Mouse (Mus musculus): ENCODE data around the gene Rps15a.

The Rps15a gene

DNA sequence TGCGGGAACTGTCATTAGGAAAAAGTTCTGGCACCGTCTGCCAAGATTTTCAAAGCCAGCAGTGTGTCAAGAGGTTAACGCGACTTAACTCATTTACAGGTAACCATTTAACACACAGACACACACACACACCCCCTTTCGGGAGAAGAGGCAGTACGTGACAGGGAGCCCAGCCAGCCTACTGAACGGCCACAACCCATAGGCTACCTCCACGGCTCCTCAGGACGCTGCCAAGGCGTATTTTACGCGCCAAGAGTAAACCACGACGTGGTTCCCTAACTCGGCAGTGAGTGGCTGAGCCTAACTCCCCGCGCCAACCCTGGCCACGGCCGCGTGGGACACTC, 483 bp downstream of the Rps15a start:
- DNase-seq (ENCODE audit: low spot score) = no peak

DNA sequence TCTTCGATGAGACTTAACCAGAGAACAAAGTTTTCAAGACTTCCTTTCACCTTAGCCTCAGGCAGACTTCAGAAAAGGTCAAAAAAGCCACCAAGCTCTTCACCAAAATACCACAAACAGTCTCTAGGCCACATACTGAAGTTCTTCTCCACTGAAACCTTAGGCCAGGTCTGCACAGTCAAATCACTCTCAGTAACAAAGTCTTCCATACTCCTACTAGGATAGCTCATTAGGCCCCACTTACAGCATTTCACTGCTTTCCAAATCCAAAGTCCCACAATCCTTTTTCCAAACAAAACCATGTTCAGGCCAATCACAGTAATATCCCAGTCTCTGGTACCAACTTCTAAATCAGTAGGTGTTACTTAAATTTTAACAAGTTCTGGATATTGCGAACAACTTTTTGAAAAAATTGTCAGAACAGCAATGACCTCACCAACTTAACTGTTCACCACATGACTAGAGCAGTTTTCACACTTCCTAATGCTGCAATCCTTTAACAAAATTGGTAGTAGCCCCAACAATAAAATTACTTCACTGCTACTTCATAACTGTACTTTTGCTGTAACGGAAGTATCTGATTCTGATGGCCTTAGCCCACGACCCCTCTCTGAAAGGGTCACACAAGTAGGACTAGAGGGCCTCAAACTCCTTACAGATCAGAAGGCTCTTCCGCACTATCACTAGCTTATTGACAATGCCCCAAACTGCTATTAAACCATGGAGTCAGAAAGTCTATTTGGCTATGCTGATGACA, 2.3 kb downstream of the Rps15a start:
- DNase-seq (ENCODE audit: low spot score) = no peak

DNA sequence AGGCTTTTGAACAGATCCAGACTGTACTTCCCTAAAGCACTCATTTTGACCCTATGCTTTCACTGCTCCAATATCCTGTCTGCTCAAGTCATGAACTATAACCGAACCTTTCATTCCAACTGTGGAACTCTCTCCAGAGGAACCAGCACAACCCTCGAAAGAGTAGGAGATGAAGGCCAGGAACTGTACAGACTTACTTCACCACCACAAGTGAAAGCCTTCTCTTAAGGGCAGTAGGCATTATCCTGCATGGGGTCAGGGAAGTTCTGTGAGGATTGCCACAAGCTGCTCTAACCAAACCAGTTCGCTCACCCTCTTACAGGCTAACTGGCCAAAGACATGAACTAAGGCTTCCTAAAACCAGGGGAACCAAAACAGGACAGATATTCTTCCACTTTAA, 4.9 kb downstream of the Rps15a start:
- no peak for DNase-seq (ENCODE audit: low spot score)

DNA sequence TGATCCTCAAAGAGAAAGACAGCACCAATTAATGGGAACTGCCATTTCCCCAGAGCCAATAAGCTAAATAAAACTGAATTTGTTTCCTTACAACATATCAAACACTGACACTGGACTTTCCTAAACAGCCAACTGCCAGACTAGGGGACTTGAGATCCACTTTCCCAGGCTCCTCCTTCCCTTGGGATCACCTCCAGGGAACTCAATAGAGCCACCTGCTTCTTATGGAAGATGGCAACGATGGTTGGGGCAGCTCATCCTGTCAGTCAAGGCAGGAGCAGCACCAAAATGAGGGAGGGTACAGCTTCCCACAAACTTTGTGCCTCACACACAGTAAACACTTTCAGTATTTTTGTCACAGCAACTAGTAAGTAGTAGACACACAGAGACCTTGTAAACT, 8.3 kb downstream of the Rps15a start:
- no peak for DNase-seq (ENCODE audit: low spot score)

DNA sequence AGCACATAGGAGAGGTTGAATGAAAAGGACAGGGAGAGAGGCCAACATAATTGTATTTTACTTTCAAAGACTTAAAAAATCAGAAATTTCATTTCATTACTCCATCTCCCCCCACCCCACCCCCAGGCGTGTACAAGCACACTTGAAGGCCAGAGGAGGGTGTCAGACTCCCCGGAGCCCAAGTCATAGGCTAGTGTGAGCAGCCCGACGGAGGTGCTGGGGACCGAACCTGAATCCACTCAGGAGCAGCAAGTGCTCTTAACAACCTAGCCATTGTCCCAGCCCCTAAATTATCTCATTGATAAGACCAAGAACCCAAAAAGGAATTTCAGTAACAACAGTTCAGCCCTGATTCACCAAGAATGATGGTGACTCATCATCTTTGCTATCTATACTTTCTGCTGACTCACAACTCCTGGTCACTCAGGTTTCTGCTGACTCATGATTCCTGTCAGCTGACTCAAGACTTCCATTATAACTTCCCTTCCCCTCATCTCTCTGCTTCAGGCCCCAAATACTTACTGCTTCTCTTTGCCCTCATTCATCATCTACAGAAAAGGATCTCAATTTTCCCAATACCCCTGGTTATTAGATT, 11.4 kb downstream of the Rps15a start:
- no peak for DNase-seq (ENCODE audit: low spot score)

DNA sequence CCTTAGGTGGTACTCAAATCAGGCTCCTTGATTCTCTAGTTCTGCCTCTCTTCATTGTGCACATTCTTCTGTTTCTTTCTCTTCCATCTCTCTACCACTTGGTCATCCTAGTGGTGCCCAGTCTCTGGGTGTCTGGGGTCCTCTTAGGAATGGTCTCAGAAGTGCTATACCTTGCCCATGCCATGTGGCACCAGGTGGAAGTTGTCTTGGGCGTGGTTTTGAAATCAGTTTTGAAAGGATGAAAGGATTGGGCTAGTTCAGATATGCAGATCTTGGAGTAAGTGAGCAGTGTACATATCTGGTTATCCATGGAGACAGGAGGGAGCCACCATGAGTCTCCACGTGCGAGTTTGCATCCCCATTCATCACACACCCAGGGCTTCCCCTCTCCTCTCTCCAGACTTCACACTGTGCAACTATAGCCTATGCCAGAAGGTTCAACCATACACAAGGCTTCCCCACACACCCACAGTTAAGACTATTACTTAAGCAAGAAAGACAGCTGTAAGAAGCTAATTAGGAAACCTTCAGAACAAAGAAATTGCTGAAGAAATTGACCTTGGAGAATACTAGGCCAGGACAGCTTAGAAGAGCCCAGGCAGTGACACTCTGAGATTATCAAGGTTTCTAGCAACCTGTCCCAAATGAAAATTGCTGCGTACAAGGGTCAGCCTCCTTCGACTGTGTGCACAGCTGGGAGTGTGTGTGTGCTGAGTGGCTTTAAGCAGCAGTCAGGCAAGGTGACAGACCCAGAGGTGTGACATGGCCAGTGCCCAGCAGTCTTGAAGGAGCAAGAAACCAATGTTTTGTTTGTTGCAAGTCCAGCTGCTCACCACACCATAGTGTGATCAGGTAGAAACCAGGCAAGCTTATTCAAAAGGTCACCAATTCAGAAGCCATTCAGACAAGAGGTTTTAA, 12.3 kb downstream of the Rps15a start:
- no peak for DNase-seq (ENCODE audit: low spot score)

DNA sequence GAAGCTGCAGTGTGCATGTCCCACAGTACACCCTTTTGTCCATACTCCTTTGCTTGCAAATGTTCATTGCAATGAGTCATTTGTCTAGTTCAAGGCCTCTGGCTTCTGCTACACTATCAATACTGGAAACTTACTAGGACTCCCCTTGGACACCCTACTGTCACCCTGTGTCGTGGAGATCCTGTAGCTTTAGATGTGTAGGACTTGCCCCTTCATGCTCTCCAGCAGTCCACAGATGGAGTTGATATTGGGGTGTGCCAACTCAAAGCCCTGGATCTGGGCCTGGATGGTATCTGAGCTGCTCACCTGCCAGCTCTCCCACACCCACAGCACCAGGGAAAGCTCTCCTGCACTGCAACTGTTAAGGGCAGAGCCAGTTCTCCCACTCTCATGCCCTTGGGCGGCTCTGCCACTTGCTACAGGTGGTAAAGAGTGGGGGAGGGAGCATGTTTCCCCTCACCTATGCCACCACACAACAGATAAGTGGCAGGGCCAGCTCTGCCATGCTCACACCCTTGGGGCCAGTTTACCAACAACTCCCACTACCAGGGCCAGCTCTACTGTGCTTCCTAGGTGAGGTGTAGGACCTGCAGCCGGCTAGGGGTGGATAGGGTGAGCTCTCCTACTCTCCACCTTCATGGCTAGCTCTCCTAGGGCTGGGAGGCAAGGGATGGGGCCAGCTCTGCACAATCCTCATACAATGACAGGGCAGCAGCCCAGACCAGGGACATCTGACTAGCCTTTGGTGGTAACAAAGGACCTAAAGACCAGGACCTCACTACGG, 13.1 kb downstream of the Rps15a start:
- DNase-seq (ENCODE audit: low spot score) = no peak

DNA sequence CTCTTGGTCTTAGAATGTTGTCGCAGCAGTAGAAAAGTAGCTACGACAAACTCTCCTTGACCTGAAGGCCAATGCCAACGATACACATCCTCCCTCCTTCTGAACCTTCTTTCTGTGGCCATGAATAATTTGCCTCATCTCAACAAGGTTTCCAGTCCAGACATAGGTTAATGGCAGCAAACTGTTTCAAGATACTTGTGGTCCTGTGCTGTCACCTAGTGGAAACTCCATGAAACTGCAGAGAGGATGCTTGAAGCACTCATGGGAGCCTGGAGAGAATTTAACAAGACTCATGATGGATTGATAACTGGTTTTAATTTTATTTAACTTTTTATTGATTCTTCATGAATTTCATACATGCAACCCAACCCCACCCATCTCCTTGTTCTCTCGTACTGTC, 13.8 kb downstream of the Rps15a start:
- DNase-seq (ENCODE audit: low spot score) = no peak

DNA sequence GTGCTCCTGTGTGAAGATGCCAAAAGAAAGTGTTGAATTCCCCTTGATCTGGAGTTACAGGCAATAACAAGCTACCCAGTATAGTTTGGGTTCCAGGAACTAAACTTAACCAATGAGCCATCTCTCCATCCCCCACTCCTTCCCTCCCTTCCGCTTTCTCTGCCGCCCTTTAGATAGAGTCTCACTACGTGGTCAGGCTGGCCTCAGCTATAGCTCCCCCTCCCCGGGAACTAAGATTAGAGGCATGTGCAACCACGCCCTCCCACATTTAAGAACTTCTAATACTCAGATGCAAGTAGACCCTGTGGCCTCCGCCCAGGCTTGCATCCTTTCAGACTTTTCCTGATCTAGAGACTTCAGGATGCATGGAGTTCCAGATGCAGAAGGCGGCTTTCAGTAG, 18.4 kb downstream of the Rps15a start:
- no peak for DNase-seq (ENCODE audit: low spot score)

DNA sequence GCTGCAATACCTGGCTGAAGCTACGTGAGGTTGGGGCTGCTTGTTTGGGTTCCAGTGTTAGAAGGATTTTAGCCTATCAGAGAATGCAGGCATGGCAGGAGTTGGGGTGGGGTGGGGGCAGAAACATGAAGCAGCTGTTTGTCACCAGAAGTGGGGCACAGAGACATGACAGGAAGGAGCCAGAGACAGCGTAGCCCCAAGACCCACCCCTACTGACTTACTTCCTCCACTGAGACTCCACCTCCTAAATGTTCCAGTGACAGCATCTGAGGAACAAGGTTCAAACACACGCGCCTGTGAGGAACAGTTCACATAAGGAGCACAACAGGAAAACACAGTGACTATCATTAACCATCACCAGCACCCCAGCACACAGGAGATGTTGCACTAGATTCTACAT, 36.0 kb downstream of the Rps15a start:
- no peak for DNase-seq (ENCODE audit: low spot score)

DNA sequence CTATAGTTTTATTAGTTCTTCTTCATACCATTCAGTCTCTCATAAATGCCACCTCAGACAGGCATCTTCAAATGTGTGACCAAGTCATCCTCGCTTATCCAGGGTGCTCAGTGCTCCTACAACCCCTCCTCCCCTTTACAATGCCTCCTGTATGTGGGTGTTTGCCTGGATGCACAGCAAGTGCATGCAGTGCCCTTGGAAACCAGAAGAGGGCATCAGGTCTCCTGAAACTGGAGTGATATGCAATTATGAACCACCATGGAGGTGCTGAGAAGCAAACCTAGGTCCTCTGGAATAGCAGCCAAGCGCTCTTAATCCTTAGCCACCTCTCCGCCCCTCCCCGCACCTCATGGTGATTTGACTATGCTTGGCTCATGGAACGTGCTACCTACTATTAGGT, 36.9 kb downstream of the Rps15a start:
- DNase-seq (ENCODE audit: low spot score) = no peak

DNA sequence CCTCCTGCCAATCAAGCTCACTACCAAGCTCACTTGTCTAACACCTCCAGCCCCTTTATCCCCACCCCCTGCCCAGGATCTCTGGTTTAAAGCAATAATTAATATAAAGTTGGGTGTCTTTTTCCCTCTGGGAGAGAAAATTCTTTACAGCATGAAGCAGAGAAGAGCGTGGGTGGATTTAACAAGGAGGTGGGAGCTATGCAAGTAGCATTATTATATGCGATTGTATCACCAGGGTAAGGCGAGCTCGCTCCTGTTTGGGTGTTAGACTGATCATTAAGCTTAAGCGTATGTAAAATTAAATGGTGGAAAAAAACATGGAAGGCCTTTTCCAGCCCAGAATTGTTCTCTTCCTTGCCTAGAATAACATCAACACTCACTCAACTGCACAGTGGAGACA, 48.7 kb downstream of the Rps15a start:
- DNase-seq (ENCODE audit: low spot score) = no peak

DNA sequence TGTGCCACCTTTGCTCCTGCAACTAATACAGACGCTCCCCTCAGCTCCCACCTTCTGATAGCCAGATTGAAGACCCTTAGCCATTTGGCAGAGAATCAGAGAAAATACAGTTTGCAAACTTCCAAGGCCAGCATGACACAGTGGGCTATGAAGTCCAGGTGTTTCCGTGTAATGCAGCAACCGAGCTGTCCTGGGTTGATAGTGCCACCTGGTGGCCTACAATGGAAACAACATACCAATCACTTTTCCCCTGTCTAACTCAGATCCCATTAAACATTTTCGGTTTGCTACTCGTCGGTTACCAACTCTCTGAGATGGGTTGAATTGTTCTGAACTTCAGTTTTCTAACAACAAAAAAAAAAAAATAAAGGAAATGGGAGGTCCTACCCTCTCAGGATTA, 59.7 kb downstream of the Rps15a start:
- DNase-seq (ENCODE audit: low spot score) = no peak

All from testis, postnatal 10 days (tissue).